Mouse (Mus musculus) T-helper 1 cell (primary cell): Measurements from ENCODE around the gene Cpm.
"Not testable (repeated sequence)": the region's sequence is repeated elsewhere in the genome, so short reads cannot be mapped to it uniquely, and the experiment has no call there.

Experiments used
- in situ Hi-C: fragments of 300-600 bp; cut with MboI, MseI; formaldehyde crosslinking; loops from one replicate; pipeline ENCODE4 v1.15.1; 2025; ENCODE audit warnings: high pct_unique_total_duplicates

The Cpm gene

GRCm38 (mm10) chr10:117714928-117715500 is 85.7 kb downstream of the Cpm start:
- in situ Hi-C loops = no loop called here

GRCm38 (mm10) chr10:117715654-117716053 is 86.4 kb downstream of the Cpm start:
- in situ Hi-C loops = not testable (repeated sequence)

GRCm38 (mm10) chr10:117716686-117717085 is 87.4 kb downstream of the Cpm start:
- in situ Hi-C loops = no loop called here

DNA sequence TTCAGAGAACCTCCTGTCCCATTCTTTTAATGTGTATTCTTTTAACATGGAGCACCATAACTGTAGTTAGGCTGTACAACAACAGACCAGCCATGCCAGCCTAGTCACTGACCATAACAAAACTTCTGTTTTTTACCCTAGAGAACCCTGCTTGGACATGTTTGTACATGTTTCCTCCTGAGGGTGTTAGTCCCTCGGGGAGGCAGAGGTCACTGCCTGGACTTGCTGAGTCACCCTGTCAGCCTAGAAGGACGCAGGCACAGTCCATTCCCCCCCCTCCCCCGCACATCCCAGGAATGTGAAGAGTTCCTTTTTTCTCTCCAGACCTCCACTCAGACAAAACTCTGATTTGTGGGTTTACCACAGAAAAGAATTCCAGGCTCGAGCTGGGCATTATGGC is 88.3 kb downstream of the Cpm start:
- in situ Hi-C loops = no loop called here

DNA sequence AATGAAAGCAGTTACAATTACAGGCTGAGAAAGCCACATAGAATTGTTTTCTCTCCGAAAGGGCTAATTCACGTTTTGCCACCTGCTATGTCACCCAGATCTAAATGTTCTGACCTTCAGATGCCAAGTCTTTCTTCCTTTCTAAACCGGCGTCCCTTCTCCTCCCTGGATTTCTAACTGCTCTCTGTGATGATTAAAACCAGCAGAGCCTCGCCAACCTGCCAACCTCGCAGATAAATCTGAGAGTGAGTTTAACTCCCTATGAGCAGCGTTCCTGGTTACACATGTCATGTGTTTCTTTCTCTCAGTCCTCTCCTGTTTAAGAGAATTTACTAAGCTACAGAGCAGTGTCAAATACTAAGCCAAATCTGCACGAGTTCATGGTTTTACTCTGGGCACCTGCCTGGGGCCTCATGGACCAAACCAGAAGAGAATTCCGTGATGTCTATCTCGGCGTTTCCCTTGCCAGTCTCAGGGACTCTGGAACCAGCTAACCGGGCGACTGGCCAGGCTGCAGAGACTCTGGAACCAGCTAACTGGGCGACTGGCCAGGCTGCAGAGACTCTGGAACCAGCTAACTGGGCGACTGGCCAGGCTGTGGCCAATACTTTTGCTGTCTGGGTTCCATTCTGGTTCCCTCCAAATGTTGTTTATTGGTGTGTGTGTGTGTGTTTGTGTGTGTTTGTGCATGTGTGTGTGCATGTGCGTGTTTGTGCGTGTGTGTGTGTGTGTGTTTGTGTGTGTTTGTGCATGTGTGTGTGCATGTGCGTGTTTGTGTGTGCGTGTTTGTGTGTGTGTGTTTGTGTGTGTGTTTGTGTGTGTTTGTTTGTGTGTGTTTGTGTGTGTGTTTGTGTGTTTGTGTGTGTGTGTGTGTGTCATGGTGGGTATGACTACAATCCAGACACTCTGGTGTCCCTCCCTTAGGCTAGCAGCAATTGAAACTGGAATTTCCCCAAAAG is 89.1 kb downstream of the Cpm start:
- in situ Hi-C loops = no loop called here

- in situ Hi-C loops = no loop called here
Measured at GRCm38 (mm10) chr10:117724136-117724718, 94.9 kb downstream of the Cpm start.

DNA sequence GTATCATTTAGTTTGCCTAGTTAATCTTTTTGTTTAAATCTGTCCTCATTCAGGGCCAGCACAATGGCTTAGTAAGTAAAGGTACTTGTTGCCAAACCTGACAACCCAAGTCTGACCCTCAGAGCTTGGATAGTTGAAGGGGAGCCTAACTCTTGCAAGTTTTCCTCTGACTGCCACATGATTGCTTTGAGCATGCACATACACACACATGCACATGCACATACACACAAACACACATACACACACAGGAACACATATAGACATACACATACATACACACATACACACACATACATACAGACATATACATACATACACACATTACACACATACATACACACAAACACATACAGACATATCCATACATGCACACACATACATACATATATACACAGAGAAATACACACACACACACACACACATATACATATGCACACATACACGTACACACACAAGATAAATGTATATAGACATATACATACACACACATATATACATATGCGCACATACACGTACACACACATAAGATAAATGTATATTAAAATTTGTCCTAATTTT is 95.6 kb downstream of the Cpm start:
- in situ Hi-C loops = no loop called here

DNA sequence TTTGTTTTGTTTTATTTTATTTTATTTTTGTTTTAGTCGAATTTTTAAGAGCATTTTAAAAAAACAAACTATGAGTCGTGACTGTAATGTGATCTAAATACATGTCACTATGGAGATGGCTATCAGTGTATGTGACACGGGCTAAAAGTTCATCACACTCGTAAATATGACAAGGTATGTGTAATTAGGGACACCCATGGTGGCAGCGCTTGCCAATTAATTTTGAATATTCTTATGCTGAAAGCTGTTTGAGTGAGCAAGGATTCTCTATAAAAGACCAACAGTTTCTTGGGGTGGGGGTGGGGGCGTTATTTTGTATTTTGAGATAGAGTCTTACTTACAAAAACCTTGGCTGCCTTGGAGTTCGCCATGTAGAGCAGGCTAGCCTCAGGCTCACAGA is 96.4 kb downstream of the Cpm start:
- in situ Hi-C loops = no loop called here

GRCm38 (mm10) chr10:117726350-117726749 is 97.0 kb downstream of the Cpm start:
- in situ Hi-C loops = no loop called here

- in situ Hi-C loops = no loop called here
Measured at GRCm38 (mm10) chr10:117726888-117727385, 97.6 kb downstream of the Cpm start.

DNA sequence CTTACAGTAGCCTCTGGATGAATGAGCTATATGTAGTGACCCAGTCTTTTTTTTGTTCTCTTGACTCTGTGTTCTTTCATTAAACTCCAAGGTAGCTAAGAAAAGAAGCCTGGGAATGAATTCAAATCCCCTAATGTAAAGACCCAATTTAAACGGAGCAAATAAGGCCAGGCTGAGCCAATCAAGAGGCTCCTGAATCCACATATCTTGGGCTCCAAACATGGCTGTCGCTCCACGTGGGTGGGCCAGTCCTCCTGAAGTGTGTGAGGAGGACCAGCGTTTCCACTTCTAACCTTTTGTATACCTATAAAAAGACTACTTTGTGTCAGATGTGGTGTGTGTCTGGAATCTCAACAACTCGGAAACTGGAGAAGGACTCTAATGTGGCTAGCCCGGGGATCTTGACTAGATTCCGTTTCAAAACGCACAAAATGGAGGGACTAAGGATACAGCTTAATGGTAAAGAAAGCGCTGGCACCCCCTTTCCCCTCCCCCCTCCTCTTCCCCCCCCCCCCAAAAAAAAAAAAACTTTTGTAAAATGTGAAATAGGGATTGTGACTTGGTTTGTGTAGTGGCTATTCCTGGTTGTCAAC is 98.3 kb downstream of the Cpm start:
- in situ Hi-C loops = no loop called here

DNA sequence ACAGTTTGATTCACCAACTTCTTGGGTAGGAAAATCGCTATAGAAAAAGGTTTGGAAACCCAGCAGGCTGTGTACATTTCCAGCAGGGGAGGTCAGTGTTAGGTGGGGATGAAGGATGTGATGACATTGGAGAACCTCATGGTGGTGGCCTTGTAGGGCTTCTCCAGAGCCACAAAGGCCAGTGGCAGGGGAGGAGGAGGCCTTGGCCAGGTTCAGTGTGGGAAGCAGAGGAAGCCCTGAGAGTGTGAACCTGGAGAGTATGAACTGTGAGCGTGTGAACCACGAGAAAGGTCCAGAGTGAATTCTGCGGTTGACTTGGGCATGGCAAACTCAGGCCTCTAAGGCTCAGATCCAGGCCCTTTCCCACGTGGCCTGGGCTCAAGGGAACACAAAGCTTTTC is 99.3 kb downstream of the Cpm start:
- in situ Hi-C loops = no loop called here

GRCm38 (mm10) chr10:117729139-117729814 is 100.0 kb downstream of the Cpm start:
- in situ Hi-C loops = no loop called here

DNA sequence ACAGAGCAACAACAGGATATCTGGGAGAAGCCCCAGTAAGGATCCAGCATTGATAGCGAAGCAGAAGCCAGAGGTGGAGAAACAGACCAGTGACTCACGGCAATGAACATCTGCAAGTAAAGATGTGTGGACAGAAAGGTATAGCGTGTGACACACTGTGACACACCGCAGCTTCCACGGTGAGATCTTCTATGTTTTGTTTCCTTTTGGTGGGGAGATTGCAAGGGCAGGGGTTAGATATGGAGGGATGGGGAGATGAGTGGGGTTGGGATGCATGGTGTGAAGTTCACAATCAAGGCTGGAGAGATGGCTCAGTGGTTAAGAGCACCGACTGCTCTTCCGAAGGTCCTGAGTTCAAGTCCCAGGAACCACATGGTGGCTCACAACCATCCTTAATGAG is 100.8 kb downstream of the Cpm start:
- in situ Hi-C loops = loop anchor here (10.0 kb wide), 2 partner anchors 395 to 725 kb away; no protein-coding TSS in a partner anchor

GRCm38 (mm10) chr10:117730637-117731203 is 101.4 kb downstream of the Cpm start:
- in situ Hi-C loops = loop anchor here (10.0 kb wide), 2 partner anchors 394 to 724 kb away; no protein-coding TSS in a partner anchor

GRCm38 (mm10) chr10:117731244-117732101 is 102.2 kb downstream of the Cpm start:
- in situ Hi-C loops = loop anchor here (10.0 kb wide), 2 partner anchors 393 to 723 kb away; no protein-coding TSS in a partner anchor

- in situ Hi-C loops = loop anchor here (10.0 kb wide), 2 partner anchors 393 to 723 kb away; no protein-coding TSS in a partner anchor
Measured at GRCm38 (mm10) chr10:117732184-117732583, 102.9 kb downstream of the Cpm start.

DNA sequence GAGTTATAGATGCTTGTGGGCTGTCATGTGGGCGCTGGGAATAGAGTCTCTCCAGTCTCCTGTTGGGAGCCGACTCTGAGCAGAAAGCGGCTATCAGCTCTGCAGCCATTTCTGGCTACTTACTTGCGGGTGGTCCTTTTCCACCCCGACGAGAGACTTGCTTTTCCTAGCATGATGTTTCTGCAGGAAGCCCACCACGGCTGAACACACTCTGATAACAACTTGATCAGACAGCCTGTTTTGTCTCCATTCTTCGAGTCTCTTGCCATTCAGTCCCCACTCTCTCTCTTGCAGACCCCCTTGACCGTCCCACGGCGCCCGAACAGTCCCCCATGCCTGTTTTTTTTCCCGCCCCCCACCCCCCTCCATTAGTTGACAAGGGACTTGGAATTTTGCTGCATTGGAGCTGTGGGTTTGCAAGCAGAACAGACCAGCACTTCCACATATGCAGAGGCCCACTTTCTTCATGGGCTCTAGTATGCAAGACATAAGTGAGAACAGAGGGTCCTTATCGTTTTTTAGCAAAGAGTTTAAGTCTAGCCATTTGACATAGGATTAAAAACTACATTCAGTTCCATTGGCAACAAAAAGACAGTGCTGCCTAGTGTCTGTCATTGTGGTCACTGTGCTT is 103.8 kb downstream of the Cpm start:
- in situ Hi-C loops = loop anchor here (10.0 kb wide), 2 partner anchors 392 to 722 kb away; no protein-coding TSS in a partner anchor

GRCm38 (mm10) chr10:117733626-117734025 is 104.3 kb downstream of the Cpm start:
- in situ Hi-C loops = loop anchor here (10.0 kb wide), 2 partner anchors 391 to 721 kb away; no protein-coding TSS in a partner anchor
